Mouse (Mus musculus): ENCODE results near the gene Fgfr4.

The Fgfr4 gene

DNA sequence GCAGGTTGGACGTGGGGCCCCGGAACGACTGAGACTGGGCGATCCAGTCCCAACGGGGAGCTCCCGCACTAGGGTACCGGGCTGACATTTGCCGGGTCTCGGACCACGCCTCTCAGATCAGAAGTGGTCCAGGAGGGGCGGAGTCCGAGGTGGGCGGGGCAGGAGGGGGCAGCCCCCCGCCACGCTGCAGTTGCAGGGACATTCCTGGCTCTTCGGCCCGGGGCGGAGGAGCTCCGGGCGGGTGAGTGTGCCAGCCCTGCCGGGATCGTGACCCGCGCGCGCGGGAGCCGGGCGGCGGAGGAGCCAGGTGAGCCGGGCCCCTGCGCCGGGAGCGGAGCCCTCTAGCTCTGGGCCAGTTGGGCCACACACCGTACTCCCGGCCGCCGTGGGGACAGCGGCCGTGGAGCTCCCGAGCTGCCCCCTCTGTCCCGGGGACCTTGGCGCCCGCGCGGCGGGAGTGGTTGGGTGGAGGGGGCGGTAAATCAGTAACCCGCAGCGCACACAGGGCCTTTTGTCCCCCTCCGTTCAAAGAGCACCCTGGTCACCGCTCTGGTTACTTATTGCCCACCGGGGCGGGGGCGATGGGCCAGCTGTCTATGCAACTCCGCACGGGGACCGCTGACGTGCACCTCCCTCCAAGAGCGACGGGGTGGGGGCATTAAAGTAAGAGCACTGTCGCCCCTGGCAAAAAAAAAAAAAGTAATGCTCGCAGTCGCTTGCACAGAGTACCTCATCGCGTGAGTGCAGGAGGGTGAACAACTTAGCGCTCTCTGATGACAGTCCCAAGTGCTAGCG lies at the start of gene Fgfr4:
Fgfr4 (plus strand) TSS at position 20 of the 795 bp plus-strand sequence.
- peak in 1 of 2 experiments; percentile 17 for DNase-seq (ENCODE audit: low spot score in 2 of 2)

DNA sequence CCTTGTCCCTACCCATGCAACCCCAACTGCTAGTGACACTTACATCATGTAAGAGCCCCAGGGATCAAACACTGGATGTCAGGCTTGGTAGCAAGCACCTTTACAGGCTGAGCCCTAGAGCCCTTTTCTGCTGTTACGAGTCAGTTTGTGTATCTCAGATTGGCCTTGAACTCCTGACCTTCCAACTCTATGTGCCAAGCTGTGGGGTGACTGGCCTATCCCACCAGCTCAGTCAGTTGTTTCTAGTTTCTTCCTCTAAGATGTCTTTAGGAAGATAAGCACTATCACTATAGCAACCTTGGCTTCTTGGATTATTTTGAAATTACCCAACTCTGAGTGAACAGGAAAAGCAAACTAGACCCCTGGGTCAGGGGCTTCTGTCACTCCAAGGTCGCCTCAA lies 49.1 kb upstream of the Fgfr4 start:
- no peak for DNase-seq (ENCODE audit: low spot score in 2 of 2)

DNA sequence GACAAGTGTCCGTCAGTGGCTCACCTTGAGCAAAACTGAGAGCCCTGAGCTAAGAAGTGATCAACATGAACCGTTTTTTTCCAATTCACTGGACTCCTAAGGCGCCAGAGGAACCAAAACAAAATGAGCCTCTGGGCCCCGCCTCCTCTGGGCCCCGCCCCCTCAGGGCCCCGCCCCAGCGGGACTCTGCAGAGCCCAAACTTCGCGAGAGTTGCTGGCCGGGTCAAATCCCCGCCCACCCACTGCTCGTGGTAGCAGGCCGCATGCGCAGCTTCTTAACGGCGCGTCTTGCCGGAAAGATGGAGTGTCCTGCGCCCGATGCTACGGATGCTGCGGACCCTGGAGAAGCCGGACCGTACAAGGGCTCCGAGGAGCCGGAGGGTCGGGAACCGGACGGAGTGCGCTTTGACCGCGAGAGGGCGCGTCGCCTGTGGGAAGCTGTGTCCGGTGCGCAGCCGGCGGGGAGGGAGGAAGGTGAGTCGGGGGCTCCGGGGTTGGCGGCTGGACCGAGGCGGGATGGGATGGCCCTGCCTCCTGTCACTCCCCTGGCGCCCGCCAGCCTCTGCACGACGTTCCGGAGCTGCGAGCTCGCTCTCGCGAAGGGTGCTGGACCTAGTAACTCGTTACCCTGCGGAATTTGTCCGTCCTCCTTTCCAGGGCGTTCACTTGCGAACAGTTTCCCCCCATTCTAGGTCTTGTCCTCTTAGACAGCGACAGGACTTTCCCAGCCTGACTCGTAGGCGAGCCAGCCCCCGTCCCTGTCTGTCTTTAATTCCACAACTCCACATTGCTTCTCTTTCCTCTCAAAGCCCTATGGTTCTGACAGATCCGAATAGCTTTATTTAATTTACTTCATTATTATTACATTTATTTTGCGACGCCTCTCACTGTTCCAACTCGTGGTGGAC lies 47.1 kb upstream of the Fgfr4 start, which contains the start of gene Zfp346:
Zfp346 (plus strand) TSS at position 267 of the 908 bp plus-strand sequence.
- DNase-seq (ENCODE audit: low spot score in 2 of 2): peak; percentile 94 to 96

DNA sequence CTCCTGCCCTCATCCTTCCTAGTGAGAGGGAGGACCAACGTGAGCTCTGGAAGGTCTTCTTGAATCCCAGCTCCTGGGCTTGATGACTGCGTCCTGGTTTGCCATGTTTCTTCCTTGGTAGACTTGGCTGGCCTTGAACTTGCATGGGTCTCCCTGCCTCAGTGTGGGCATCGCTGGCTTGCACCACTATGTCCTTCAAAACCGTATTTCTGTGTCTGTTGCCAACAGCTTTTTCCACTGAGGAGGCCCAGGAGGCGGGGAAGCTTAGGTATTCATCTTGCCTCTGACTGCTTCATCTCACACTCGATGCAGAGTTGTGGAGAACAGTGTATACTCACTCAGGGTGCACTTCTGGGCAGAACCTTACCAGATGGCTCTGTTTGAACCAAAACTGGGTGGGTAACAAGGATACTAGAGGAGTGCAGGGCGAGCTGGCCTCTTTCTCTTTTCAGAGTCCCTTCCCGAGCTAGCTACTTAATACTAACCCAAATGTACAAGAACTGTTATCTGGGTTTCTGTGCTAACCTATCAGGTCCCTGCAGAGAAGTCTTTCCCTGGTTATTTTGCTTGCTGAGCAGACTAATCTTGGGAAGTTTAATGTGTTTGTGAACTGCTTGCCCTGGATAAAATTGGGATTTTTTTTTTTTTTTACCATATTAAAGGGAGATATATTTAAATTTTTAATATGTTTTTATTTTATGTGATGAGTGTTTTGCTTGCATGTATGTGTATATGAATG lies 46.3 kb upstream of the Fgfr4 start:
- DNase-seq (ENCODE audit: low spot score in 2 of 2): no peak

DNA sequence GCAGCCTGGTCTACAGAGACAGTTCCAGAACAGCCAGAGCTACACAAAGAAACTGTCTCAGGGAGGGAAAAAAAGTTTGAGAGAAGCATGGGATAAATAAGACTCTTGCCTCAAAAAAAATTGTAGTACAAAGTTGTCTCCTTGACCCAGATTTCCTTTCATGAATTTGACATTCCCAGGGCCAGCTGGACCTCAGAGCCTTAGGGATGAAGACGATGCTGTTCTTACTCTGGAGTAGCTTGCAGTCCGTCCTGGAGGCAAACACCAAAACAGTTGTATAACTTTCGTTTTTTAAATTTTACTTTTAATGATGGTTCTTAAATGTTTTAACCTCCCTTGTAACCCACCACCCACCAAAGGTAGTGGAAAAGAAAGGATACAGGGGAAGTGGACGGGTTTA lies 45.3 kb upstream of the Fgfr4 start:
- DNase-seq (ENCODE audit: low spot score in 2 of 2): no peak

DNA sequence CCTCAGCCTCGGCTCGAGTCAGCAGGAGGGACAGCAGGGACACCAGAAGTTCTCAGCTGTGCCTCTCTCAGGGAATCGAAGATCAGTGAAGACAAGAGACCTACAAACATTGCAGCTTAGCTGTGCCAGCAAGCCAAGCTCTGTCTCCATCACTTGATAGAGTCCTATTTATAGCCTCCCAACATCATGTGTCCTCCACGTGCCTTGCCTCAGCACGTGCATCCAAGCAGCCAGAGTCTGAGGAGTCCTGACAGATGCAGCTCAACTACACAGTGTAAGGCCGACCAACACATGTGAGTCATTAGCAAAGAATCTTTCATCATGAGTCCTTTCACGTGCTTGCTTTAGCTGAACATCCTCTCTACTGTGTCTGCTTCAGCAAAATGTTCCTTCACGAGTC lies 44.7 kb upstream of the Fgfr4 start:
- DNase-seq (ENCODE audit: low spot score in 2 of 2): no peak

DNA sequence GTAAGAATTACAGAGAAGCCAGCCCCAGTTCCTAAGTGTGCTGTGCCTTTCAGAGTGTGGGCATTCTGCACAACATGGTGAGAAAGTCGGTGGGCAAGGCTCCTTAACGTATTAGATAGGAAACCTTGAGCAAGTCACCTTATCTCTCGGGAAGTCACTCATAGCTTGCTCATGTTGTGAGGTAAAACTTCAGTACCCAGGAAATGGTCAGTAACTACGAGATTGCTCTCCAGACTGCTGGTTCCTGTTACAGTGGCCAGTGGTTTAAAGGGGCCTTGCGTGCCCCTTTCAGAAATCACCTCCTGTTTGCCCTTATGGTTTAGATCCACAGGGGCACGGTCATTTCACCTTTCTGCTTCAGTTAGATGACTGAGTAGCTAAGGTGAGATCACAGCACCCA lies 38.1 kb upstream of the Fgfr4 start:
- no peak for DNase-seq (ENCODE audit: low spot score in 2 of 2)

DNA sequence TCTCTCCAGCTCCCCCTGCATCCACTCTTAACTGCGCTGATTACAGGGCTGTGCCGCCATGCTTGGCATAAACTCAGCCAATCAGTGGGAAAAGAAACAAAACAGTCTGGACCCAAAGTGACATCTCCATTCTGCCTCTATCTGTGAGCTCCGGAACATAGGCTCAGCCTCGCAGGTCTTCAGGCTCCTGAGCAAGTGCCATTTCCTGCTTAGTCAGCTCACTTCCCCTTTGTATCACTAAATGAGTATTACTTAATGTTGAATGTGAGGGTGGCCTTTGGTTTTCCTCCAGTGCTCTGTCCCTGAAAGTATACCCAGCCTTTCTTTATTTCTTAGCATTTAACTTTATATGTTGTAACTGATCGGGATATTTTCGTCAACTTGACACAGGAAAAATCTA lies 27.5 kb upstream of the Fgfr4 start:
- no peak for DNase-seq (ENCODE audit: low spot score in 2 of 2)

DNA sequence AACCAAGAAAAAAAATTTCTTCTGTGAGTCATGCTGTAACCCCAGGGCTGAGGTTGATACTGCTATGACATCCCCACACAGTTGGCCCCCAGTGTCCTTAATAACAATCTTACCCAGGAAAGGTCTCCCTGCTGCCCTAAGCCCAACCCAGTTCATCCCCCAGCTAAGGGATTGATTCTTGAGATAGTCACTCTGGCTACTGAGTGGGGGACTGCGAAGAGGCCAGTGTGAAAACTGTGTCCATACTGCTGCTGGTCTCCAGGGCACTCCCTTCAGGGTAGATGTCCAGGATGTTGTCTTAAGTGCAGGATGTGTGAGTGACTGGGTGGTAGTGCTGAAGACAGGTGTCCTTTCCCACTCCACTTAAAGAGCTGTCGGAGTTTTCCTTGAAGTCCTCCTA lies 19.0 kb upstream of the Fgfr4 start, which contains the start of gene Gm17617:
Gm17617 (minus strand) TSS at position 101 of the 400 bp plus-strand sequence.
- DNase-seq (ENCODE audit: low spot score in 2 of 2): no peak

DNA sequence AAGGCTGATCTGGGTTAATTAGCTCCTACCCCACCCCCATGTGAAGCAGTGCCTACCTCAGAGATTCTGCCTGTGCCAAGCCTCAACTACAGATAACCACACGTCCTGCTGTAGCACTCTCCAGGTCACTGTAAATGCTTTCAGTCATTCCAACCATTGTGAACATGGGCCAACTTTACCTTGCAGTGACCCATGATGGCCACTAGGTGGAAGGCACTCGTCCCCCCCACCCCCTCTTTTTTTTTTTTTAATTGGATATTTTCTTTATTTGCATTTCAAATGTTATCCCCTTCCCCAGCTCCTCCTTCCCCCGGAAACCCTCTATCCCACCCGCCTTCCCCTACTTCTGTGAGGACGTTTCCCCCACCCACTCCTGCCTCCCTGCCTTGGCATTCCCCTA lies 17.1 kb upstream of the Fgfr4 start:
- DNase-seq (ENCODE audit: low spot score in 2 of 2): no peak

DNA sequence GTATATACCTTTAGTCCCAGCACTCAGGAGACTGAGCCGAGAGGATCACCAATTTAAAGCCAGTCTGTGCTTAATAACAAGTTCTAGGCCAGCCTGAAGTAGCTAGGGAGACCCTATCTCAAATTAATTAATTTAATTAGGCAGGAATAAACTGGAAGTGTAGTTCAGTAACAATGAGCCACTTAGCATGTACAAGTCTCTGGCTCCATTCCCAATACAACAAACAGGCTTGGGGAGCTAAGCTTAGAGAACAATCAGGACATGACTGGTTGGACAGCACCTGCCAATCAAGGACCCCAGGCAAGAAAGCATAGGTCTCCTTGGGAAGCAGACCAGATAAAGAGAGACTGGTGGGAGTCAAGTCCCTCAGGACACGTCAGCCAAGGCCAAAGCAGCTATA lies 12.2 kb upstream of the Fgfr4 start:
- no peak for DNase-seq (ENCODE audit: low spot score in 2 of 2)

DNA sequence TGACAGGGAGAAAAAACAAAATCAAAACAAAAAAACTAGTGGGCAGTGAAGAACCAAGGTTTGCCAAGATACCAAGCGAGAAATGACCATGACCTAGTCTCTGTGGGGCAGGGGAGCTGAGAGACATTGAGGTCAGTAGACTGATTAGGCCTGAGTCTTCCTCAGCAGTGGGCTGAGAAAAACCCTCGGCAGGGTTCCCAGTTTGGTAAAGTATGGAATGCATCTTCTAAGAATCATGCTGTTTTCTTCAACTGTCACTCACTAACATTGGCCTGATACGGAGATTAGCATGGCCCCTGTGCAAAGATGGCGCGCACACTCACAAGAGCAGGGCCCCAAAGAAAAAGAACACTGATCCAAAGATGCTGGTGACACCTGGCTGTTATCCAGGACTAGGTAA lies 1.5 kb downstream of the Fgfr4 start:
- DNase-seq (ENCODE audit: low spot score in 2 of 2): no peak

DNA sequence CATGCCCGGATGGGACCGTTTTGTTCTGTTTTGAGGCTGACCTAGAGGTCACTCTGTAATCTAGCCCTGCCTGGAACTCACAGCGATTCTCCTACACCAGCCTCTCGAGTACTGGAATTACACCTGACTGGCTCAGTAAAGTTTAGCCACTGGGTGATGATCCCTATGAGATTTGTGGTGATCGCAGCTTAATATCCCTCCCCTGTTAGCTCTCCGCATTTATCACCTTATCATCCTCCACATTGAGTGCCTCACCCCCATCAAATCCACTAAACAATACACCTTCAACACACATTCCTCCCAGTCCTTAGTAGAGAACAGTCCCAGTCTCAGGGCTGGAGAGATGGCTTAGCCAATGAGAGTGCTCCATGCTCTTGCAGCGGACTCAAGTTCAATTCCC lies 9.9 kb downstream of the Fgfr4 start:
- no peak for DNase-seq (ENCODE audit: low spot score in 2 of 2)

DNA sequence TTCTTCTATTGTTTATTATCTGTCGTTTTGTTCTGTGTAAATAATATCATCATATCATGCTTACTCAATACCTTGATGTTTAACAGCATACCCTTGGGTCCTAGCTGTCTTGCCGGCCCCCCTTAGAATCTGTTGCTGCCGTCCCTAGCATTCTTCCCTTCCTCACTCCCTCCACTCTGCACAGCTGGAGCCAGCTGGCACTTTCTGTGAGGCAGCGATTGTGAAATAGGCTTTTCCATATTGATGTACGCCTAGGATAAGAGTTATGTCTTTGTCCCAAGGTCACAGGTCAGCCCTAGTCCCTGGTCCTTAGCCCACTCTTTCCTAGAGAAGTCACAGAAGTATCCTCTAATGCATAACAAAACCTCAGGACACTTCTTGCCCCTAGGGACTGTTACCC lies 11.1 kb downstream of the Fgfr4 start:
- no peak for DNase-seq (ENCODE audit: low spot score in 2 of 2)

DNA sequence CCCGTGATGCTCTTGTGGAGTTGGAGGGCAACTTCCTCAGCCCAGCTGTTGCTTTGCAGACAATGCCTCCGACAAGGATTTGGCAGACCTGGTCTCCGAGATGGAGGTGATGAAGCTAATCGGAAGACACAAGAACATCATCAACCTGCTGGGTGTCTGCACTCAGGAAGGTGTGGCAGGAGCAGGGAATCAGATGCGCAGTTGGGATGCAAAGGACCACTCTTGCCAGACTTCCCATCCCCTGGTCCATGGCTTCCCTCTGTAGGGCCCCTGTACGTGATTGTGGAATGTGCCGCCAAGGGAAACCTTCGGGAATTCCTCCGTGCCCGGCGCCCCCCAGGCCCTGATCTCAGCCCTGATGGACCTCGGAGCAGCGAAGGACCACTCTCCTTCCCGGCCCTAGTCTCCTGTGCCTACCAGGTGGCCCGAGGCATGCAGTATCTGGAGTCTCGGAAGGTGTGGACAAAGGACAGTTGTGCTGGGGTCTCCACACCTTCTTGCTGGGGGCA lies 13.4 kb downstream of the Fgfr4 start:
- no peak for DNase-seq (ENCODE audit: low spot score in 2 of 2)

DNA sequence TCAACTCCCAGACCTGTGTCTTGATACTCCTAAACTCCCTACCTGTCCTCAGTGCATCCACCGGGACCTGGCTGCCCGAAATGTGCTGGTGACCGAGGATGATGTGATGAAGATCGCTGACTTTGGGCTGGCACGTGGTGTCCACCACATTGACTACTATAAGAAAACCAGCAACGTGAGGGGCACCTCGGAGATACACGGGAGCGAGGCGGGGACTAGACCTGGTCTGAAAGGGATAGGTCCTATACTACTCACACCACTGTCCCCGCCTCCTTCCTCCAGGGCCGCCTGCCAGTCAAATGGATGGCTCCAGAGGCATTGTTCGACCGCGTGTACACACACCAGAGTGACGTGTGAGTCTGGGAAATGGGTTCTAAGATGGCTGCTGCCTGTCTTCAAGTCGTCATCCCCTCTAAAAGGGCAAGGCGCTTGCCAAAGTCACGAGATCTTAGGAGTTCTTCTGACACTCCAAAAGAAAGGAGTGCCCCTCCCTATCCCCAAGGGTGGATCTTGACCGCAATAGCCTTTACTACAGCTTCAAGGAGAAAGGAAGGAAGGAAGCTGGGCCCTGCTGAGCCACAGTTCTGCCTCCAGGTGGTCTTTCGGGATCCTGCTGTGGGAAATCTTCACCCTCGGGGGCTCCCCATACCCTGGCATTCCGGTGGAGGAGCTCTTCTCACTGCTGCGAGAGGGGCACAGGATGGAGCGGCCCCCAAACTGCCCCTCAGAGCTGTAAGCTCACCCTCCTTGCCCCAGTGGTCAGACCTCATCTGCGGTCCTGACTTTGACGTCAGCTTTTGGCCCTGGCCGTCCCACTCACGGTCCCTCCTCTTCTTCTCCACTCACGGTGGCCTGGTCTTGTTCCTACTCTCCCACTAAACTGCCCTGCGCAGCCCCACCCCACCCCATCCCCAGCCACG lies 14.6 kb downstream of the Fgfr4 start:
- DNase-seq (ENCODE audit: low spot score in 2 of 2): no peak

DNA sequence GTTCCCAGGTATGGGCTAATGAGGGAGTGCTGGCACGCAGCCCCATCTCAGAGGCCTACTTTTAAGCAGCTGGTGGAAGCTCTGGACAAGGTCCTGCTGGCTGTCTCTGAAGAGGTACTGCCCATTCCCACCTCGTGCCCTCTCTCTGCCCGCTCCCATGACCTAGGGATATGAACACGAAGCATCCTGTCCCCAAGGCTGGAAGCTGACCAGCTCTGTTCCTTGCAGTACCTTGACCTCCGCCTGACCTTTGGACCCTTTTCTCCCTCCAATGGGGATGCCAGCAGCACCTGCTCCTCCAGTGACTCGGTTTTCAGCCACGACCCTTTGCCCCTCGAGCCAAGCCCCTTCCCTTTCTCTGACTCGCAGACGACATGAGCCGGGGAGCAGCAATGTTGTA lies 15.4 kb downstream of the Fgfr4 start:
- no peak for DNase-seq (ENCODE audit: low spot score in 2 of 2)

DNA sequence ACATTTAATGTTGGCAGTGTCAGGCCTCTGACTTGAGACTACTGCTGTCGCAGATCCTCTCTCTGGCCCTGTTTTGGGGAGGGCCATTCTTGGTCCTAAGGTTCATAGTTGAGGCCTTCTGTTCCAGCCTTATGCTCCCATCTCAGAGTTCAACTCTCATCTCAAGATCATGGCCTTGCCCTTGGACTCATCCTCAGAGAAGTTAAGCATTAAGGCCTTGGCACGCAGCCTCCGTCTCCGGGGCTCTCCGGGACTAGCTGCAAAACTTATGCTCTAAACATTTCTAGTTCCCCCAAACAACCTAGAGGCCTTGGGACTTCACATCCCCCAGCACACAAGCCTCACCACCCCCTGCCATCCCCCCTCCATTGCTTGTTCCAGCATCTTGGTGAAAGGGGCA lies 15.8 kb downstream of the Fgfr4 start:
- no peak for DNase-seq (ENCODE audit: low spot score in 2 of 2)

DNA sequence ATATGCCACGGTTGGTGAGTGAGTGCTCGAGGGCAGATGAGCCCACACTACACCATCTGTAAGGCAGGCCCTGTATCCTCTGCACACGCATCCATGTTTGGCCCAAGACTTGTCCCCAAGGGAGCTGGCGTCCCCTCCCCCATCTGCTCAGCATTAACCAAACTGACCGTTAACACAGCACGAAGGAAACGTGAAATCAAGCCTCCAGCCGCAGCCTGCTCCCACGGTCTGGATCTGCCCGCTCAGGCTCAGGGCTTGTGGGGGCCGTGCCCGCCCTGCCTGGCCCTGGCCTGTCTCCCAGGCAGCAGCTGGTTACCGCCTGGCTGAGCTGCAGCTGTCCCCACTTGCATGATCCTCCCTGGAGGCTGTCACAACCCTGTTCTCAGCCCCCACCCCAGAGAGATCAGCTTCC lies 16.5 kb downstream of the Fgfr4 start:
- peak; percentile 52 to 82 for DNase-seq (ENCODE audit: low spot score in 2 of 2)

DNA sequence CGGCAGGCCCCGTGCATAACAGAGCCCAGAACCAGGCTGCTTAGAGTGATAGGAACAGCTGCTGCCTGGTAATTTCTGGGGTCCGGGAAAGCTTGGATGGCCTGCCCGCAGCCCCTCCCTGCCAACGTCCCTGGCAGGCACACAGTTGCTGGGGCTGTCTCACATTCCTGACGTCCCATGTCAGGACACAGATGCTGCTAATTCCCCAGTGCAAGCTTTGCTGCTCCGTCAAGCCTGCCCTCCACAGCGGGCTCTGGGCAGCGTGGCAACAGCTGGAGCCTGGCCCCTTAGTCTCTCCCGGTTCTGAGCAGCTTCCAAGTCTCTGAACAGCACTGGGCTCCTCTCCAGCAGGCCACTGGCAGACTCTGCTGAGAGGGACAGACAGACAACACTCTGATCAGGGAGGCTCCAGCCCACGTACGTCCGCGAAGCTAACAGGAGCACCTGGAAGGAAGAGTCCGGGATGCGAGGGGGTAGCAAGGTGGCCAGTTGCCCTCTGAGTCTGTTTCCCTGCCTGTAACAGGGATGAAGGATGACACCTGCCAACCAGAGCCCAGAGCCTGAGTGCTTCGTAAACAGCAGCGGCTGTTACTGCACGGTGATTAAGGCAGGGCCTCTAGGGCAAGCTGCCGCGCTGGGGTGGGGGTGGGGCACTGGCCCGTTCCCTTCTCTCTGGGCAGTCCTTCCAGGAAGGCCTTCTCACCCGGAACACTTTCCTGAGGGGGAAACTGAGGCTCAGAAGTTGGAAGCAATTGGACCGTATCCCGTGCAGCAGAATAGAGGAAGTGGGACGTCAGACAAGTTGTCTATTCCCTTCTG lies 19.3 kb downstream of the Fgfr4 start:
- peak; percentile 33 to 75 for DNase-seq (ENCODE audit: low spot score in 2 of 2)

Data from cerebellum, postnatal 4 days (tissue).